Mouse (Mus musculus): ENCODE measurements at regions not wholly inside any gene's neighbourhood (a gene's known extent, or its start where the extent isn't known, plus 50 kb on each side); places are given as distances from the start of the nearest gene placed in this dataset.
A peak's percentile ranks its signal among the peaks of the same experiment; 100 is the strongest.

GRCm38 (mm10) chr14:105751762-105752161 is 144.9 kb downstream of the Spry2 start:
- ATAC-seq (ENCODE audit: low FRiP score) = no peak
- H3K4me1 ChIP-seq (replicated peaks; ENCODE audit: control insufficient read depth, insufficient read depth, low read length) = no peaks in the 10 kb centered on the region
- no peak for DNase-seq (ENCODE audit: low spot score)
- no peak overlapping the region for H3K4me2 ChIP-seq (replicated peaks)
- H3K36me3 ChIP-seq (replicated peaks; ENCODE audit: control insufficient read depth, insufficient read depth) = no peaks in the 10 kb centered on the region
- H3K4me3 ChIP-seq (replicated peaks; ENCODE audit: low read length) = no peak overlapping the region
- no peak overlapping the region for H3K9ac ChIP-seq
- no peaks in the 10 kb centered on the region for H3K27me3 ChIP-seq (ENCODE audit: control insufficient read depth, insufficient read depth, low read length)
- no peaks in the 10 kb centered on the region for H3K9me3 ChIP-seq (ENCODE audit: control insufficient read depth, low read length)
- WGBS = 91% methylated on average over 7 of the region's 7 CpGs
- no peak overlapping the region for H3K27ac ChIP-seq

- no peaks in the 10 kb centered on the region for H3K36me3 ChIP-seq (replicated peaks; ENCODE audit: control insufficient read depth, insufficient read depth)
- no peaks in the 10 kb centered on the region for H3K9me3 ChIP-seq (ENCODE audit: control insufficient read depth, low read length)
- no peak for DNase-seq (ENCODE audit: low spot score)
- ATAC-seq (ENCODE audit: low FRiP score) = no peak
- H3K4me1 ChIP-seq (replicated peaks; ENCODE audit: control insufficient read depth, insufficient read depth, low read length) = no peaks in the 10 kb centered on the region
- H3K4me3 ChIP-seq (replicated peaks; ENCODE audit: low read length) = no peak overlapping the region
- no peak overlapping the region for H3K9ac ChIP-seq
- H3K27me3 ChIP-seq (ENCODE audit: control insufficient read depth, insufficient read depth, low read length) = no peaks in the 10 kb centered on the region
- no peak overlapping the region for H3K4me2 ChIP-seq (replicated peaks)
- no peak overlapping the region for H3K27ac ChIP-seq
- 92% methylated on average over 2 of the region's 2 CpGs for WGBS
Measured at GRCm38 (mm10) chr14:105744578-105744977, 152.0 kb downstream of the Spry2 start.

GRCm38 (mm10) chr14:105744125-105744524 is 152.5 kb downstream of the Spry2 start:
- WGBS = 81% methylated on average over 3 of the region's 3 CpGs
- no peak overlapping the region for H3K4me2 ChIP-seq (replicated peaks)
- no peaks in the 10 kb centered on the region for H3K27me3 ChIP-seq (ENCODE audit: control insufficient read depth, insufficient read depth, low read length)
- H3K27ac ChIP-seq = no peak overlapping the region
- no peak overlapping the region for H3K9ac ChIP-seq
- no peak overlapping the region for H3K4me3 ChIP-seq (replicated peaks; ENCODE audit: low read length)
- no peaks in the 10 kb centered on the region for H3K9me3 ChIP-seq (ENCODE audit: control insufficient read depth, low read length)
- H3K36me3 ChIP-seq (replicated peaks; ENCODE audit: control insufficient read depth, insufficient read depth) = no peaks in the 10 kb centered on the region
- no peaks in the 10 kb centered on the region for H3K4me1 ChIP-seq (replicated peaks; ENCODE audit: control insufficient read depth, insufficient read depth, low read length)
- ATAC-seq (ENCODE audit: low FRiP score) = no peak
- no peak for DNase-seq (ENCODE audit: low spot score)

- H3K27me3 ChIP-seq (ENCODE audit: control insufficient read depth, insufficient read depth, low read length) = no peaks in the 10 kb centered on the region
- H3K27ac ChIP-seq = no peak overlapping the region
- no peaks in the 10 kb centered on the region for H3K36me3 ChIP-seq (replicated peaks; ENCODE audit: control insufficient read depth, insufficient read depth)
- no peaks in the 10 kb centered on the region for H3K4me1 ChIP-seq (replicated peaks; ENCODE audit: control insufficient read depth, insufficient read depth, low read length)
- no peak for DNase-seq (ENCODE audit: low spot score)
- WGBS = 75% methylated on average over 11 of the region's 11 CpGs
- H3K4me2 ChIP-seq (replicated peaks) = no peak overlapping the region
- no peak for ATAC-seq (ENCODE audit: low FRiP score)
- H3K4me3 ChIP-seq (replicated peaks; ENCODE audit: low read length) = no peak overlapping the region
- no peaks in the 10 kb centered on the region for H3K9me3 ChIP-seq (ENCODE audit: control insufficient read depth, low read length)
- H3K9ac ChIP-seq = no peak overlapping the region
Measured at GRCm38 (mm10) chr14:105740889-105741288, 155.7 kb downstream of the Spry2 start.

- DNase-seq (ENCODE audit: low spot score) (no peak), ATAC-seq (ENCODE audit: low FRiP score) (no peak)
- 86% methylated on average over 5 of the region's 5 CpGs for WGBS
- H3K27me3 ChIP-seq (ENCODE audit: control insufficient read depth, insufficient read depth, low read length) = no peaks in the 10 kb centered on the region
- peaks cover 2% of the 10 kb centered on the region; the same call in 1 of the 2 replicates for H3K4me1 ChIP-seq (replicated peaks; ENCODE audit: control insufficient read depth, insufficient read depth, low read length)
- no peak overlapping the region for H3K27ac ChIP-seq
- no peak overlapping the region for H3K4me3 ChIP-seq (replicated peaks; ENCODE audit: low read length)
- no peaks in the 10 kb centered on the region for H3K36me3 ChIP-seq (replicated peaks; ENCODE audit: control insufficient read depth, insufficient read depth)
- H3K9ac ChIP-seq = no peak overlapping the region
- H3K9me3 ChIP-seq (ENCODE audit: control insufficient read depth, low read length) = no peaks in the 10 kb centered on the region
- H3K4me2 ChIP-seq (replicated peaks) = no peak overlapping the region
Measured at GRCm38 (mm10) chr14:105738568-105738967, 158.1 kb downstream of the Spry2 start.

GRCm38 (mm10) chr14:105736352-105736751 is 160.3 kb downstream of the Spry2 start:
- Histone ChIP-seq H3K27me3 (ENCODE audit: control insufficient read depth, insufficient read depth, low read length) (no peaks in the 10 kb centered on the region), H3K36me3 (replicated peaks; ENCODE audit: control insufficient read depth, insufficient read depth) (no peaks in the 10 kb centered on the region), H3K27ac (no peak overlapping the region), H3K4me2 (replicated peaks) (no peak overlapping the region), H3K4me1 (replicated peaks; ENCODE audit: control insufficient read depth, insufficient read depth, low read length) (peaks cover 10% of the 10 kb centered on the region), H3K4me3 (replicated peaks; ENCODE audit: low read length) (no peak overlapping the region), H3K9me3 (ENCODE audit: control insufficient read depth, low read length) (no peaks in the 10 kb centered on the region), H3K9ac (no peak overlapping the region)
- no peak for ATAC-seq (ENCODE audit: low FRiP score)
- WGBS = 54% methylated on average over 6 of the region's 6 CpGs
- no peak for DNase-seq (ENCODE audit: low spot score)

GRCm38 (mm10) chr14:105734291-105734690 is 162.3 kb downstream of the Spry2 start:
- Histone ChIP-seq H3K9ac (no peak overlapping the region), H3K36me3 (replicated peaks; ENCODE audit: control insufficient read depth, insufficient read depth) (no peaks in the 10 kb centered on the region), H3K4me3 (replicated peaks; ENCODE audit: low read length) (no peak overlapping the region), H3K9me3 (ENCODE audit: control insufficient read depth, low read length) (no peaks in the 10 kb centered on the region), H3K27ac (no peak overlapping the region), H3K4me1 (replicated peaks; ENCODE audit: control insufficient read depth, insufficient read depth, low read length) (peaks cover 18% of the 10 kb centered on the region), H3K27me3 (ENCODE audit: control insufficient read depth, insufficient read depth, low read length) (no peaks in the 10 kb centered on the region), H3K4me2 (replicated peaks) (no peak overlapping the region)
- no peak for ATAC-seq (ENCODE audit: low FRiP score)
- WGBS = 92% methylated on average over 7 of the region's 7 CpGs
- no peak for DNase-seq (ENCODE audit: low spot score)

- Histone ChIP-seq H3K36me3 (replicated peaks; ENCODE audit: control insufficient read depth, insufficient read depth) (no peaks in the 10 kb centered on the region), H3K27me3 (ENCODE audit: control insufficient read depth, insufficient read depth, low read length) (no peaks in the 10 kb centered on the region), H3K9ac (peak overlapping the region; percentile 48; the same call in 1 of the 2 replicates), H3K4me3 (replicated peaks; ENCODE audit: low read length) (peak overlapping the region; percentile 28), H3K4me1 (replicated peaks; ENCODE audit: control insufficient read depth, insufficient read depth, low read length) (peaks cover 18% of the 10 kb centered on the region), H3K27ac (peak overlapping the region; percentile 79), H3K4me2 (replicated peaks) (peak overlapping the region; percentile 58), H3K9me3 (ENCODE audit: control insufficient read depth, low read length) (no peaks in the 10 kb centered on the region)
- WGBS = 5% methylated on average over 12 of the region's 12 CpGs
- peak; percentile 55 for DNase-seq (ENCODE audit: low spot score)
- 0 out of 2 replicates have a peak, but pooled peaks have one; percentile 47 for ATAC-seq (ENCODE audit: low FRiP score)
Measured at GRCm38 (mm10) chr14:105733013-105733728, 163.4 kb downstream of the Spry2 start.

GRCm38 (mm10) chr14:105732221-105733012 is 164.2 kb downstream of the Spry2 start:
- Histone ChIP-seq H3K4me2 (replicated peaks) (peak overlapping the region; percentile 58), H3K36me3 (replicated peaks; ENCODE audit: control insufficient read depth, insufficient read depth) (no peaks in the 10 kb centered on the region), H3K27ac (peak overlapping the region; percentile 79), H3K9me3 (ENCODE audit: control insufficient read depth, low read length) (no peaks in the 10 kb centered on the region), H3K4me3 (replicated peaks; ENCODE audit: low read length) (peak overlapping the region; percentile 28), H3K9ac (peak overlapping the region; percentile 48), H3K4me1 (replicated peaks; ENCODE audit: control insufficient read depth, insufficient read depth, low read length) (peaks cover 18% of the 10 kb centered on the region), H3K27me3 (ENCODE audit: control insufficient read depth, insufficient read depth, low read length) (no peaks in the 10 kb centered on the region)
- peak; percentile 92 for ATAC-seq (ENCODE audit: low FRiP score)
- under 1% methylated on average over 13 of the region's 13 CpGs for WGBS
- peak; percentile 75 for DNase-seq (ENCODE audit: low spot score)

Data from hindbrain, embryonic 14.5 days (tissue).